Mouse (Mus musculus) urinary bladder, postnatal 14 days (tissue): ENCODE measurements around the gene Rfxap.
"Not testable (repeated sequence)": the region's sequence is repeated elsewhere in the genome, so short reads cannot be mapped to it uniquely, and the experiment has no call there.

Source experiments
- DNase-seq: peaks from one replicate; pipeline ENCODE4 v3.0.0; 2021; ENCODE audit warnings: low spot score

Gene Rfxap

DNA sequence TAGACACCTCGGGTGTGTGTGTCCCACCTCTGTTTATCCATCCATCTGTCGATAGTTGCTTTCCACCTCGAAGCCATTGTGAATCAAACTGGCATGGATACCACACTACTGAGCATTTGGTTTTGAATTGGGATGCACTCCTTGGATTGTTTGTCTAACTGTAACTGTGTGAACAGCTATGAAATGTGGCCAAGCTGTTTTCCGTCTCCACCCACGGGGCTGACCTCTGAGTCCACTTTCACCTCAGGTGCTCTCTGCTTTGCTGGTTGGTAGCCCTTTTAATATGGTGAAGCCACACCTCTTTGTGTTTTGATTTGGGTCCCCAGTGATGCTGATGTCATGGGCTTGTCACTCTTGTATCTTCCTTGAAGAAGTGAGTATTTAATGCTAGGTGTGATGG lies 40.8 kb downstream of the Rfxap start:
- no peak for DNase-seq

DNA sequence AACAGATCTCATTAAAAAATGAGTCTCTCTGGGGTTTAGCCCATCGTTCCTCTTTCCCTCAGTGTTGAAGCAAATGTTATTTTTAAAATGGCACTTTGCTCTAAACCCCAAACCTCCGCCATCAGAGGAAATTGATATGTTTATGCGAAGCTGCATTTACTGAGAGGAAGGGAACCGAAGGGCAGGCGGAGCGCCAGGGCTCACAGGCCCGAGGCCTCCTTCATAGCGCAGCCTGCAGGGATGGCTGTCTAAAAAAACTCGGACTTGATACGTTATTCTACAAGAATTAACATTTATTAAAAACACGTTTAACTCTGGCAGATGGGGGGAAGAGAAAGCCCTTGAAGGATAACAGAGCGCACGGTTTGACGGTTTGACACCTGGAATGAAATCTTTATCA lies 41.6 kb downstream of the Rfxap start:
- no peak for DNase-seq

GRCm38 (mm10) chr3:54765521-54765920 lies 42.1 kb downstream of the Rfxap start:
- DNase-seq = not testable (repeated sequence)

DNA sequence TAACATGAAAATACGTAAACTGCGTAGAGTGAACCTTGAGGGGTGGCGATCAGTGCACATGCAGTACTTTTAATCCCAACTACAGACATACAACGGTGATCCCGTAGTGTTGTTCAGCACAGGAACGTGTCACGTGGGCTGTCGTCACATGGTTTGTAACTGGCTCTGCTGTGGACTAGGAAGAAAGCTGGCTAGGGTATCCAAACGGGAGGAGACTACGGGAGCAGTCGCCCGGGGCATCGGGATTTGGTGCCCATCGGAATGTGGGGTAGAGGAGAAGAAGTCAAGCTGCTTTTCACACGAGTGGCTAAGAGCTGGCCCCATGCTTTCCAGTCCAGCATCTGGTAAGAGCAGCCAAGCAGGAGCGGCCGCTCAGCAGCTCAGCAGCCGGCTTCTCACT lies 43.2 kb downstream of the Rfxap start:
- no peak for DNase-seq

DNA sequence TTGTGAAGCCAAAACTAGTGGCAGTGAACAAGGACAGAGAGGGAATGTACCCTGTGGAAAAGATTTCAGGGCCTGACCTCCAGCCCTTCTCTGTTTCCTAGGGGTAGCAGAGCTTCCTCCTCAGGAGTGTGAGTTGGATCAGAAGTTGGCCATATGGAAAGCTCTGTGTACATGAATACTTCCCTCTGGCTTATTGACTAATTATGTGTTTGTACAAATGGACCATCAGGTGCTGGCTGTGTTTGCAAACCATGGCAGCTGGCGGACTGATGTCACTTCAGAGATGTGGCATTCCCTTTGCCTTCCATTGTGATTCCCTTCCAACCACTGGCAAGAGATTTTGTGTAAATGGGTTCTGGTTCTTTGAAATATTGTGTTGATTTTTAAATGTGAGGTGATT lies 46.3 kb downstream of the Rfxap start:
- DNase-seq = no peak

DNA sequence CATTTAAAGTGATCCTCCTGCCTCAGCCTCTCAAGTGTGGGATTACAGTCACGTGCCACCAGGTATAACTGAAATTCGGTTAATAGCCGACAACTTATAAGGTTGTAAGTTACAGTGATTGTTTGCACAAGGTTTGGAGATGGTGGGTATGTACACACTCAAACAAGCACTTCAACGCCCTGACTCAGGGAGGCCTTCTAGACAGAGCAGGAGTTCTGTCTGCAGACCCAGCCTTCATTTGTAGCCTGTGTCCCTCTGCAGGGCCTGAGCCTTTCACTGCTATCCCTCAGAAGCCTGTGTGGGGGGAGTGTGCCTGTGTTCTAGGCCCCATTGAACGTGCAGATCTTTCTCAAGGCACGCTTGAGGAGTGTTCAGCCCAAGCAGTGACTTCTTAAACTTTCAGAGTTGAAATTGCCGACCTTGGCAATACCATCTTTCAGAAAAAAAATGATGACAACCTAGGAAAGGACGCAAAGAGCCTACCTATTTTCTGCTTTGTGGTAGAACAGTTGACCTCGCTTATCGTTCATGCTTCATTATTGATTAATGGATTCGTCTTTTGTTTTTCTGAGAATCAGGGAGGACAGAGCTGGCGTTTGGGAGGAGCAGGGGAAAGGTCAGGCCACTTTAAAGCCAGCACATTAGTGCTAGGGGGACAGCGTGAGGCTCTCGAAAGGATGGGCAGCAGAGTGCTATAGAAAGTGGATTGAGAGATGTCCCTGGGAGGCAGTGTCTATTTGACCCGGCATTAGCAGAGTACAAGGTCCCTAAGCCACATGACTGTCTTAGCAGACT lies 47.1 kb downstream of the Rfxap start:
- DNase-seq = no peak

GRCm38 (mm10) chr3:54759211-54759610 lies 48.4 kb downstream of the Rfxap start:
- DNase-seq = no peak

DNA sequence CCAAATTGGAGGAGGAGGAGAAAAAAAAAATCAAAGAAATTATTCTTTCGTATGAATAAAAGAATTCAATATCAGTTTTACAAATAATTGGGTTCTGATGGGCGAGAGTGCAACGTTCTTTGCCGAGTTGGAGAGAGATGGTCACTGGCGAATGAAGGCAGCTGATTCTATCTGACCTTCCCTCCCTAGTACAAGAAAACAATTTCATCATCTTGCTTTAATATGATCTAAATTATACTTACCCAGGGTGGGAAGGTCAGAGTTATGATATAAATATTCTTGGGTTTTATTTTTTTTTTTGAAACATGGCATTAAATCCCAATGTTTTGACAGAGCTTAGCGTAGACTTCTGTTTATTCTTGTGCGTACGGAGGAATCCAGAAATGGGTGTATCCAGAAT lies 50.1 kb downstream of the Rfxap start:
- no peak for DNase-seq

DNA sequence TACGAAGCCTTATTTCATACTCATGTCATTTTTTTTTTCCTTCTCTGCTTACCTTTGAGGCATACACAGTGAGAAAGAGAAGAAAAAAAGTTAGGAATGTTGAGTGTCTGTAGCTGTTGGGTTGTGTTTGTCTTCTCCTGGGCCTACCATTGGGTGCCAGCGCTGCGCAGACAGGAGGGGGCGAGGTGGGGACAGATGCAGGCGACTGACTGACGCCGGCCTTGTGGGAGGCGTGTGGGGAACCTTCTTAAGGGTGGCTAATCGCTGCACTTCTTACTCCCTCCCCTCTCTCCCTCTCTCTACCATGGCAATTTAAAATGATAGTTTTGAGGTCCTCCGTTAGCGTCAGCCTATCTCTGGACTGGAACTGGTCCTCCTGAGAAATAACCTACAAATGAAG lies 51.5 kb downstream of the Rfxap start:
- no peak for DNase-seq

GRCm38 (mm10) chr3:54755145-54756041 lies 52.2 kb downstream of the Rfxap start, which contains the start of gene Smad9:
Gene Smad9, plus strand, starts transcription at chr3:54755582.
- DNase-seq = peak; percentile 60

- no peak for DNase-seq
Measured at GRCm38 (mm10) chr3:54753411-54753810, 54.2 kb downstream of the Rfxap start.
